Mouse (Mus musculus): ENCODE results near the gene Gm21885. TPM values are rescaled to one million over a fixed set of nuclear protein-coding genes. Genes with fewer than 3 reads are reported as not detected.

Gm21885 gene
- not detected in 2 replicates for polyA plus RNA-seq (2015; fragmentation: Nextera tagmentation; extraction: Ambion mirVana)

- no peak for DNase-seq (ENCODE audit: low spot score)
These were observed at the start of gene Gm21885 for GRCm38 (mm10) chr11:94281199-94282181. TSS of gene Gm21885 (plus strand) at chr11:94281873.

- no peak for DNase-seq (ENCODE audit: low spot score)
These were observed 48.3 kb upstream of the Gm21885 start for GRCm38 (mm10) chr11:94233405-94233804.

GRCm38 (mm10) chr11:94234380-94234779 lies 47.3 kb upstream of the Gm21885 start:
- no peak for DNase-seq (ENCODE audit: low spot score)

GRCm38 (mm10) chr11:94234857-94235256 lies 46.8 kb upstream of the Gm21885 start:
- no peak for DNase-seq (ENCODE audit: low spot score)

GRCm38 (mm10) chr11:94236074-94236473 lies 45.6 kb upstream of the Gm21885 start:
- DNase-seq (ENCODE audit: low spot score): peak; percentile 86

- no peak for DNase-seq (ENCODE audit: low spot score)
These were observed 42.9 kb upstream of the Gm21885 start for GRCm38 (mm10) chr11:94238786-94239185.

- DNase-seq (ENCODE audit: low spot score): no peak
These were observed 42.0 kb upstream of the Gm21885 start for GRCm38 (mm10) chr11:94239706-94240105.

- DNase-seq (ENCODE audit: low spot score): peak; percentile 24
These were observed 38.8 kb upstream of the Gm21885 start for GRCm38 (mm10) chr11:94242760-94243421.

- DNase-seq (ENCODE audit: low spot score): peak; percentile 24
These were observed 38.1 kb upstream of the Gm21885 start for GRCm38 (mm10) chr11:94243422-94244180.

- no peak for DNase-seq (ENCODE audit: low spot score)
These were observed 37.3 kb upstream of the Gm21885 start for GRCm38 (mm10) chr11:94244385-94244784.

GRCm38 (mm10) chr11:94245955-94246788 lies 35.5 kb upstream of the Gm21885 start, which contains the start of gene Wfikkn2:
TSS of gene Wfikkn2 (minus strand) at chr11:94246005.
- no peak for DNase-seq (ENCODE audit: low spot score)

GRCm38 (mm10) chr11:94246789-94247061 lies 34.9 kb upstream of the Gm21885 start:
- no peak for DNase-seq (ENCODE audit: low spot score)

GRCm38 (mm10) chr11:94253156-94253555 lies 28.5 kb upstream of the Gm21885 start:
- no peak for DNase-seq (ENCODE audit: low spot score)

- DNase-seq (ENCODE audit: low spot score): no peak
These were observed 28.0 kb upstream of the Gm21885 start for GRCm38 (mm10) chr11:94253691-94254090.

- DNase-seq (ENCODE audit: low spot score): no peak
These were observed 25.9 kb upstream of the Gm21885 start for GRCm38 (mm10) chr11:94255733-94256132.

GRCm38 (mm10) chr11:94257987-94258386 lies 23.7 kb upstream of the Gm21885 start:
- no peak for DNase-seq (ENCODE audit: low spot score)

GRCm38 (mm10) chr11:94259814-94260213 lies 21.9 kb upstream of the Gm21885 start:
- peak; percentile 66 for DNase-seq (ENCODE audit: low spot score)

- DNase-seq (ENCODE audit: low spot score): no peak
These were observed 19.9 kb upstream of the Gm21885 start for GRCm38 (mm10) chr11:94261585-94262370.

- DNase-seq (ENCODE audit: low spot score): peak; percentile 49
These were observed 16.4 kb upstream of the Gm21885 start for GRCm38 (mm10) chr11:94265134-94265785.

Measured in thymus, postnatal 0 days (tissue).